Mouse (Mus musculus) forebrain, embryonic 12.5 days (tissue): ENCODE measurements around the gene Amz1. TPM values are rescaled to one million over a fixed set of nuclear protein-coding genes. Genes with fewer than 3 reads are reported as not detected.

Source experiments
- ATAC-seq: fragments of 200-750 bp; cut with Nextera tagmentation; 2 replicates; pipeline ENCODE4 v1.8.0; 2017; ENCODE audit warnings: moderate TSS enrichment; ENCODE audit not compliant: low FRiP score
- H3K27ac ChIP-seq: fragments of 300-500 bp; sonication (generic); 2 replicates; pipeline ENCODE4 v1.5.1; 2016; ENCODE audit warnings: mild to moderate bottlenecking
- H3K27me3 ChIP-seq: fragments of 300-500 bp; sonication (generic); 2 replicates; pipeline ENCODE4 v1.6.1; 2016; ENCODE audit warnings: mild to moderate bottlenecking
- H3K36me3 ChIP-seq: fragments of 300-500 bp; sonication (generic); replicated peaks from 2 replicates; pipeline ENCODE4 v1.6.1; 2016; ENCODE audit warnings: mild to moderate bottlenecking
- H3K4me1 ChIP-seq: fragments of 300-500 bp; sonication (generic); 2 replicates; pipeline ENCODE4 v1.6.1; 2016
- H3K4me2 ChIP-seq: fragments of 300-500 bp; sonication (generic); 2 replicates; pipeline ENCODE4 v1.6.1; 2016; ENCODE audit warnings: mild to moderate bottlenecking, moderate library complexity
- H3K4me3 ChIP-seq: fragments of 300-500 bp; sonication (generic); replicated peaks from 2 replicates; pipeline ENCODE4 v1.5.1; 2016; ENCODE audit warnings: mild to moderate bottlenecking
- H3K9ac ChIP-seq: fragments of 300-500 bp; sonication (generic); 2 replicates; pipeline ENCODE4 v1.6.1; 2016; ENCODE audit warnings: mild to moderate bottlenecking
- H3K9me3 ChIP-seq: fragments of 300-500 bp; sonication (generic); 2 replicates; pipeline ENCODE4 v1.6.1; 2016
- WGBS: fragments of 180-500 bp; shearing (Covaris S2); methylation state at CpG from one replicate; pipeline ENCODE4 v1.1.7; 2016; 5-methylcytosine and 5-hydroxymethylcytosine counted together
- polyA plus RNA-seq: library from polyadenylated mRNA; unstranded; fragments of >200 nt; fragmentation: Nextera tagmentation; extraction: Ambion mirVana; gene quantifications from 2 replicates; pipeline ENCODE4 v1.2.1, GENCODE M21; 2016

Gene Amz1
- polyA plus RNA-seq = 1.8 TPM in 2 replicates

DNA sequence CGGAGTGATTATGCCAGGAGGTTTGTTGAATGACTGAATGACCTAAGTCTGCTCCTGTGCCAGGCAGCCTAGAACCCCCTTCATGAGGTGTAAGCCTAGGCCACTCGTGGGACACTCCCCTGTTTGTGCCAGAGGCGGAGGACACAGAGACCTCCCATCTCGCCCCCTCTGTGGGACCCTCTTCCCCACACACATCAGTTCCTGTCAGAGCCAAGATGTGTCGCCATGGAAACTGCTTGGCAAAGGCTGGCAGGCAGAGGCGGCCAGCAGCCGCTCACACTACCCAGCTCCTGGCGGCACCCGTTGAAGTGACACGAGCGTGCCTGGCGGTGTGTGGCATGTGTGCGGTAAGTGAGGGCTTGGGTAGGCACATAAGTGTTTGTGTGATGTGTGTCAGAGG lies at the start of gene Amz1:
Amz1 (plus strand) TSS at position 306 of the 400 bp plus-strand sequence.
- Histone ChIP-seq H3K4me3 (no peak within 1 kb of the TSS), H3K4me1 (peaks cover 17% of the 10 kb centered on the region), H3K9me3 (no peaks in the 10 kb centered on the region), H3K9ac (no peak within 1 kb of the TSS), H3K4me2 (no peak within 1 kb of the TSS), H3K27me3 (no peaks in the 10 kb centered on the region), H3K27ac (no peak within 1 kb of the TSS), H3K36me3 (peaks cover 8% of the 10 kb centered on the region)
- ATAC-seq = peak; percentile 78
- WGBS = 71% methylated on average over 13 of the region's 13 CpGs

DNA sequence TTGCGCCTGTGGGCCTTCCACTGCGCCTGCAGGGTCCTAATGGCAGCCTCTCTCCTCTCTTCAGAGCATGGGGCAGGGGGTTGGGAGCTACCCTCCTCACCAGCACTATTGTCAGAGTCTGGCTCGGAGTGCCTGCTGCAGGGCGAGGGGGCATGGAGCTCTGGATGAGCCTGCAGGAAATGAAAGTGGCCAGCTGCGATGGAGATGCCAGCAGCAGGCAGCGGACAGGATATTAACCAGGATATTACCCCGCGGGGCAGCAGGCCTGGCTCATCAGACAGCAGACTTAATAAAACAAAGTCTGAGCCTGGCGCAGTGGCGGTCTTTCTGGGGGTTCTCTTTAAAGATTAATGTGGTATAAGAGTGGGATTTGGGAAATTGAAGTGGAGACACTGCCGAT lies 48.8 kb upstream of the Amz1 start:
- Histone ChIP-seq H3K27ac (no peak overlapping the region), H3K4me2 (no peak overlapping the region), H3K36me3 (peaks cover 67% of the 10 kb centered on the region), H3K4me3 (no peak overlapping the region), H3K9me3 (no peaks in the 10 kb centered on the region), H3K9ac (no peak overlapping the region), H3K4me1 (no peaks in the 10 kb centered on the region), H3K27me3 (no peaks in the 10 kb centered on the region)
- 85% methylated on average over 11 of the region's 11 CpGs for whole genome bisulfite sequencing
- no peak for ATAC-seq

DNA sequence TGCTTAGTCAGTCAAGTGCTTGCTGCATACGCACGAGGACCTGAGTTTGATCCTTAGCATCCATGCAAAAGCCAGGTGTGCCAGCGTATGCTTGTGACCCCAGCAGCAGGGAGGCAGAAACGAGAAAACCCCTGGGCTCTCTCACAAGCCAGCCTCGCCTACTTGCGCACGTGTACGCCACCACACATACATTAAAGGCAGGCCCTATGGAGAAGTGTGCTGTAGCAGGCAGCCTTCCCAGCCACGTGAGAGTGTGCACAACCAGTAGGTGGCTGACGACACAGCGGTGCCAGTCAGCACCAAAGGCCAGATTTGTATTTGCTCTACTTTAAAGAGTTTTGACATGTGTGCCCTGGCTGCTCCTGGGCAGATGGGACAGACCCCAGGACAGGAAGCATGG lies 48.3 kb upstream of the Amz1 start:
- no peak for ATAC-seq
- H3K27me3 ChIP-seq = no peaks in the 10 kb centered on the region

DNA sequence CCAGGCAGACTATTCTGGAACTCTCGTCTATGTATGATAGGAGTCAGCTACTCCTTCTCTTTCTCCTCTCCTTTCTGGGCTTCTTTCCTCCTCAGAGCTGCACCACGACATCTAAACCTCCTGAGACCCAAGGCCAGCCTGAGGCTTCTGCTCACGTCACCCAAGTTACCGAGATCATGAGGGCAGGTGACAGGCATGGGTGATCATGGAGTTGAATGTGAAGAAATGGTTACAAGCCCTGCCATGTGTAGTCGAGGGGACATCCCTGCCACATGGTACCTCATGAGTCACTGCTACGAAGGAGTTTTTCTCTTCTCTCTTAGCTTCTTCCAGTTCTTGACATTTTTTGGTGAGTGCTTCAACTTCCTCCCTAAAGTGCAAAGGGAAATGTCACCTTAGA lies 46.8 kb upstream of the Amz1 start:
- peaks cover 62% of the 10 kb centered on the region for H3K36me3 ChIP-seq
- H3K9me3 ChIP-seq = no peaks in the 10 kb centered on the region
- ATAC-seq = no peak
- H3K4me1 ChIP-seq = no peaks in the 10 kb centered on the region
- H3K27ac ChIP-seq = no peak overlapping the region
- H3K4me2 ChIP-seq = no peak overlapping the region
- no peak overlapping the region for H3K9ac ChIP-seq
- H3K27me3 ChIP-seq = no peaks in the 10 kb centered on the region
- 91% methylated on average over 6 of the region's 6 CpGs for WGBS
- H3K4me3 ChIP-seq = no peak overlapping the region

More for the DNA sequence above, 48.3 kb upstream of the Amz1 start:
- Histone ChIP-seq H3K36me3 (peaks cover 66% of the 10 kb centered on the region), H3K4me3 (no peak overlapping the region), H3K9me3 (no peaks in the 10 kb centered on the region), H3K4me2 (no peak overlapping the region), H3K27ac (no peak overlapping the region), H3K9ac (no peak overlapping the region), H3K4me1 (no peaks in the 10 kb centered on the region)
- 83% methylated on average over 11 of the region's 11 CpGs for WGBS

DNA sequence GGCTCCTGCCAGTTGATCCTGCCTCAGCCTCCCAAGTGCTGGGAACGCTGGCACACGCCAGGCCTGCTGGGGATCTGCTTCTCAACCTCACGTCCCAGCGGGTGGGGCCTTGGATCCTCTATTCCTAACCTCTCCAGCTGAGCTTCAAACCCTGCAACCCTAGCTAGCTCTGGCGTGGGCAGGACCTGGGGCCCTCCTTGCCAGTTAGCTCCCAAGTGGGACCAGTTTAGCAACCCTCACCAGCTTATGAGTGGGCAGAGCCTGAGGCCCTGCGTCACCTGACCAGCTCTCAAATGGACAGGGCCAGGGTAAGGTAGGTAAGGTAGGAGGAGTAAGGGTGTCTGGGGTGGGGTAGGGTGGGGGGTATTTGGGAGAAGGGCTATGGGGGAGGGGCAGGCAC lies 43.9 kb upstream of the Amz1 start:
- no peaks in the 10 kb centered on the region for H3K9me3 ChIP-seq
- no peak for ATAC-seq
- H3K4me2 ChIP-seq = no peak overlapping the region
- H3K9ac ChIP-seq = no peak overlapping the region
- 90% methylated on average over 6 of the region's 6 CpGs for whole genome bisulfite sequencing
- H3K36me3 ChIP-seq = peaks cover 53% of the 10 kb centered on the region
- no peaks in the 10 kb centered on the region for H3K27me3 ChIP-seq
- no peak overlapping the region for H3K4me3 ChIP-seq
- no peak overlapping the region for H3K27ac ChIP-seq
- no peaks in the 10 kb centered on the region for H3K4me1 ChIP-seq

DNA sequence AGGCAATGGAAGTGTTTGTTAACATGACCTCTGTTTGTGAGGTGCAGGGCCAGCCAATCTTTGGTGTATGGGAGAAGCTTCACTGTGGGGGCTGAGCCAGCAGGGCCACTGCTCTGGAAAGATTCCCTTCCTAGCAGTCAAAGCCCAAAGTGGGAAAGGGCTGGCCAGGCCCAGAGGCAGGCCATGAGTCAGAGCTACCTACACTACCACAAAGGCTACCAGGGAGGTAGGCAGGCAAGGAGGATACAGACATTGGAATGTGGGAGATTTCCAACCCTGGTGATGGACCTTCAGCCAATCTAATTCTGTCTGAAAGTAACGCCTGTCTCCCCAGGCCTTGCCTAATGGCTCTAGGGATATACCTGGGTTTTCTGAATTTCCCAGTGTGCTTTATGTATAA lies 43.0 kb upstream of the Amz1 start:
- no peak overlapping the region for H3K9ac ChIP-seq
- 89% methylated on average over 1 of the region's 1 CpGs for WGBS
- H3K9me3 ChIP-seq = no peaks in the 10 kb centered on the region
- H3K27ac ChIP-seq = no peak overlapping the region
- ATAC-seq = no peak
- no peaks in the 10 kb centered on the region for H3K27me3 ChIP-seq
- no peaks in the 10 kb centered on the region for H3K4me1 ChIP-seq
- no peak overlapping the region for H3K4me3 ChIP-seq
- peaks cover 56% of the 10 kb centered on the region for H3K36me3 ChIP-seq
- no peak overlapping the region for H3K4me2 ChIP-seq

DNA sequence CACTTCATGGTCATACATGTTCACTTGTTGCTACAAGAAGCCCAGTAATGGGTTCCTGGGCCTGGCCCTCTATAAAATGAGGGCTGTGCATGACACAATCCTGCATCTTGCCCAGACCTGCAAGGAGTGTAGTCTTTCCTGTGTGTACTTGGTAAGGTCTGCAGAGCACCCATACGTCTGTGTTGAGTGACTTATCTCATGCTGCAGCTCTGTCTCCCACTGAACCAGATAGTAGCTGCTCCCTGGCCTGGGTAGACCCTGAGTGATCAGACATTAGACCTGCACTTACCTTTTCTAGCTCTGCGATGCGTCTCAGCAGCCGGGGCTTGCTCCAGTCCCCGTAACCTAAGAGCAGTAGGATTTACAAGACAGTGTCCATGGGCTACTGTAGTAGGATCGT lies 41.8 kb upstream of the Amz1 start:
- Histone ChIP-seq H3K4me1 (no peaks in the 10 kb centered on the region), H3K27ac (no peak overlapping the region), H3K4me2 (no peak overlapping the region), H3K36me3 (peaks cover 56% of the 10 kb centered on the region), H3K4me3 (no peak overlapping the region), H3K27me3 (no peaks in the 10 kb centered on the region), H3K9me3 (no peaks in the 10 kb centered on the region), H3K9ac (no peak overlapping the region)
- no peak for ATAC-seq
- WGBS = 95% methylated on average over 6 of the region's 6 CpGs

DNA sequence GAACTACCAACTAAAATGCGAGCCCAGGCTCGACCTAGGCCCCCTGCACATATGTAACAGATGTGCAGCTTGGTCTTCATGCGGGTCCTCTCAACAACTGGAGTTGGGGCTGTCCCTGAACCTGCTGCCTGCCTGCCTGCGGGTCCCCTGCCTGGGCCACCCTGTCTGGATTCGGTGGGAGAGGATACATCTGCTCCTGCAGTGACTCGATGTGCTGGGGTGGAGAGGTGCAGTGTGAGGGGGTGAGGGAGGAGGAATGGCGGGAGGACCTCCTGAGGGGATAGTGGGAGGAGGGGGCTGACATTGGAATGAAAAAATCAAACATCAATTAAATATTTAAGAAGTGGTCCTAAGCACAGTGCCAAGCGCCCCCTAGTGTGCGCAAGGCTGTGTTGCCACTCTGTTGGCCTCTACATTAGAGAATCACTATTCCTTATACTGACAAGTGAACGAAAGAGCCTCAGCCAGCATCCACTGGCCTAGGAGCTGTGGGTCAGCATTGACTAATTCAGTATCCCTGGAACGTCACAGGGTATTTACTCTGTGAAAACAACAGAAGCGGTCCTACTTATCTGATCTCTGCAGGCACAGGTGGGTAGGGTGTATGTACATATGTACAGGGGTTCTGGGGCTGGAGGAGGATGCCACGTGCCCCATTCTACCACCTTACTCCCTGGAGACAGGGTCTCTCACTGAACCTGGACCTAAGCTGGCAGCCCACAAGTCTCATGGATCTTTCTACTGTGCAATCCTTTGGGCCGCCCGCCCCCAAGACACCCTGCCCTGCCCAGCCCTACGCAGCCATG lies 39.4 kb upstream of the Amz1 start:
- Histone ChIP-seq H3K9ac (no peak overlapping the region), H3K4me1 (no peaks in the 10 kb centered on the region), H3K27me3 (no peaks in the 10 kb centered on the region), H3K4me3 (no peak overlapping the region), H3K36me3 (peaks cover 56% of the 10 kb centered on the region), H3K4me2 (no peak overlapping the region), H3K27ac (no peak overlapping the region), H3K9me3 (no peaks in the 10 kb centered on the region)
- WGBS = 63% methylated on average over 16 of the region's 16 CpGs
- ATAC-seq = peak; percentile 60

DNA sequence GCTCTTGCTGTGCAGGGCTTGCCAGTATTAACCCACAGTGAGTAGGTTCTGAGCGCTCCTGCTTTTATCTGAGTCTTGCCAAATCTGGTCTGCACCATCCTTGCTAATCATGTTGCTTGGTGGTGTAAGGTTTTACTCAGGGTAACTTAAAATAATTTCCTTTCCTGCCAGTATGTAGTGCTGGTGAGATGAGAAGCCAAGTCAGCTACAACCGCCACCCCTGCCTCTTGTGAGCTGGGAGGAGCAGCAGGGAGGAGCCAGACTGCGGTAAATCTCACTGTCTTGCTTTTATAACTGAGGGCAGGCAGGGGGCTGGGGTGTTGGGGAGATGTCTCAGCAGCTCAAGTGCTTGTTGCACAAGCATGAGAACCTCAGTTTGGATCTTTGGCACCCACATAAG lies 35.5 kb upstream of the Amz1 start:
- no peak overlapping the region for H3K27ac ChIP-seq
- no peak overlapping the region for H3K4me2 ChIP-seq
- H3K9ac ChIP-seq = no peak overlapping the region
- ATAC-seq = no peak
- no peak overlapping the region for H3K4me3 ChIP-seq
- no peaks in the 10 kb centered on the region for H3K27me3 ChIP-seq
- H3K36me3 ChIP-seq = peaks cover 73% of the 10 kb centered on the region
- H3K9me3 ChIP-seq = no peaks in the 10 kb centered on the region
- H3K4me1 ChIP-seq = no peaks in the 10 kb centered on the region
- 87% methylated on average over 3 of the region's 3 CpGs for WGBS

DNA sequence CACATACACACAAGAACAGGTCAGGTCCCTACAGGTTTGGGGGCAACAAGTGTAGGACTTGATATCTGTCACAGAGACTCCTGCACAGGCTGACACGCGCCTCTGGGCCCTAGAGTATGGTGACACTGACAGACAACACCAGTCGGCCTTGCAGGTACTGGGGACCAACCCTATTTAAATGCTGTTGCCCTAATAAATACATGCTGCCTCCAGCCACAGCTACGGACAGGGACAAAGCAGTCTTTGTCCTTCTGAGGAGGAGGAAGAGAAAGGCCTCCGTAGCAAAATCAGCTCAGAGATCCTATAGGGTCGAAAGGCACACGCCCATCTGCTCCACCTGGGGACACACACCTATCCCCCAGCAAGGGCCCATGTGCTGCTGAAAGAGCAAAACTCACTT lies 27.9 kb upstream of the Amz1 start:
- Histone ChIP-seq H3K36me3 (peaks cover 58% of the 10 kb centered on the region), H3K4me1 (peaks cover 14% of the 10 kb centered on the region), H3K9me3 (no peaks in the 10 kb centered on the region), H3K4me2 (no peak overlapping the region), H3K27me3 (no peaks in the 10 kb centered on the region), H3K4me3 (no peak overlapping the region), H3K27ac (no peak overlapping the region), H3K9ac (no peak overlapping the region)
- WGBS = 85% methylated on average over 7 of the region's 7 CpGs
- no peak for ATAC-seq

DNA sequence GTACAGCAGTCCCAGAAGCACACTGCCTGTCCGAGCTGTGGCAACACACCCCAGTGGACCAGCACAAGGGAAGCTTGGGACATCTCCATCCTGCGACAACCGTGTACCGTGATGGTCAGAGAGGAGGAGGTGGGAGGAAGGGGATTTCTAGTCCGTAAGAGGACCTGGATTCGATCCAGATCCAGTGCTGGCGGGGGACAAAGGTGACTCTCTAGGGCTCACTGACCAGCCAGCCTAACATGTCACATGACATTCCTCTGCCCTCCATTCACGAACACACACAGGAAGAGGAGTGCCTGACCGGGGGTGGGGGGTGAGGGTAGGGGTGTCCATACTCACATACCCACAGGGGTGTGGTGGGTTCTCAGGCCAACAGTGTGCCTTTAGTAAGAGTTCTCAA lies 24.2 kb upstream of the Amz1 start:
- no peak for ATAC-seq
- Histone ChIP-seq H3K36me3 (peaks cover 29% of the 10 kb centered on the region), H3K4me1 (peaks cover 31% of the 10 kb centered on the region), H3K27ac (no peak overlapping the region), H3K4me2 (no peak overlapping the region), H3K9ac (no peak overlapping the region), H3K9me3 (no peaks in the 10 kb centered on the region), H3K4me3 (no peak overlapping the region), H3K27me3 (no peaks in the 10 kb centered on the region)
- 88% methylated on average over 9 of the region's 9 CpGs for WGBS

DNA sequence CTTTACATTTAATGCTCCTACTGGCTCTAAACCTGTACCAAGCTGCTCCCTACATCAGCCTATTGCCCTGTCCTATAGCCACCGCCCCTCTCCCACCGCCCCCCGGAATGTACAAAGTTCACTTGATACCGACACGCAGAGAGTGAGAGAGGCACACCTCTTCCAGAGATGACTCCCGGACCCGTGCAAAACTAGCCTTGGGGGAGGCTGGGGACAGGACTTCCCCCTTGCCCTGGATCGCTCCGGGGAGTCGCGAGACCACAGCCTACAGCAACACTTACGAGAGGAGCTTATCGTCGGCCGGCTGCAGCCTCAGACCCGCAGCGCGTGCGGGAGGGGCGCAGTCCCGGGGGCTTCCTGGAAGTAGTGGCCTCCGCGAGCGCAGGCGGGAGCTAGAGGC lies 22.3 kb upstream of the Amz1 start:
- 0% methylated on average over 25 of the region's 25 CpGs for WGBS
- H3K27me3 ChIP-seq = no peaks in the 10 kb centered on the region
- peak overlapping the region; percentile 85 for H3K9ac ChIP-seq
- no peaks in the 10 kb centered on the region for H3K9me3 ChIP-seq
- H3K27ac ChIP-seq = peak overlapping the region; percentile 90
- H3K4me1 ChIP-seq = peaks cover 41% of the 10 kb centered on the region
- peak overlapping the region; percentile 84 for H3K4me3 ChIP-seq
- ATAC-seq = peak; percentile 1
- peak overlapping the region; percentile 93 for H3K4me2 ChIP-seq
- peaks cover 15% of the 10 kb centered on the region for H3K36me3 ChIP-seq

DNA sequence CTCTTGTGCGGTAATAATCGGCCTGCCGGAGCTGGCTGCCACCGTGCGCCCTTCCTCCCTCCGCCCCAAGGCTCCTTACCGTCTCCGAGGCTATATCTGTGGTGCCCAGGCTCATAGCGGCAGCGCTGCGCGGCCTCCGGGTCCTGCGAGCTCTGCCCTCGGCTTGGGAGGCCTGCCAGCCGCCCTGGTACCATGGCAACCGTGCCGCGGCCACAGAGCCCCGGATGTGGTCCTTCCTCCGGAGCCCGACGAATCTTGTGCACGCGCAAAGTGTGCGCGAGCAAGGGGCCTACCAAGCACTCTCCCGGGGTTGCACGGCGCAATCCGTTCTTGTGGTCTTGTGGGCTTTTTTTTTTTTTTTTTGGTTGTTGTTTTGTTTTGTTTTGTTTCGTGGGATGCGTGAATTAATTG lies 21.8 kb upstream of the Amz1 start, which contains the start of gene Iqce:
Iqce (minus strand) TSS at position 276 of the 411 bp plus-strand sequence.
- peak; percentile 64 for ATAC-seq
- peak within 1 kb of the TSS; percentile 84 for H3K4me3 ChIP-seq
- H3K36me3 ChIP-seq = peaks cover 12% of the 10 kb centered on the region; the same call in 1 of the 2 replicates
- H3K9ac ChIP-seq = peak within 1 kb of the TSS; percentile 85
- H3K27ac ChIP-seq = peak within 1 kb of the TSS; percentile 90
- under 1% methylated on average over 33 of the region's 33 CpGs for WGBS
- no peaks in the 10 kb centered on the region for H3K27me3 ChIP-seq
- peak within 1 kb of the TSS; percentile 93 for H3K4me2 ChIP-seq
- H3K4me1 ChIP-seq = peaks cover 41% of the 10 kb centered on the region
- H3K9me3 ChIP-seq = no peaks in the 10 kb centered on the region
